Mouse (Mus musculus): ENCODE measurements around the gene Inhbc. TPM values are rescaled to one million over a fixed set of nuclear protein-coding genes. Genes with fewer than 3 reads are reported as not detected.

Inhbc gene
- total and polyA plus RNA-seq, 3 experiments, result not detected

DNA sequence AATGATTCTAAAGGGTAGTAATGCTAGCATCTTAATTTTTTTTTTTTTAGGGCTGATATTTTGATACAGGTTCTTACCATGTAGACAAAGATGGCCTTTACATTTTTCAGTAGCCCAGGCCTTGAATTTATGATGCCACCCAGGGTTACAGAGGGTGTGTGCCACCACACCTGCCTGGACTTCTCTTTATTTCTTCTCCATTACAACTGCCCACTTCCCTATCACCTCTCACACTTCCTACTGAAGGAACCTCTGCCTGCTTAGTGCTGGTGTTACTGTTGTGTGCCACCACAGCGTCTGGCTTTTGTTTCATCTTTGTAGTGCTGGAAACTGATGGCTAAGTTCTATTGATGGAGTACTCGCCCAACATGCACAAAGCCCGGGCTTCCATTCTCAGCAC is 9.5 kb downstream of the Inhbc start:
- no peaks in the 10 kb centered on the region for H3K9me3 ChIP-seq (replicated peaks; ENCODE audit: insufficient read depth, low read length)
- no peak for DNase-seq (ENCODE audit: low read depth, low spot score)
- 0 out of 4 replicates have a peak, but pooled peaks cover 0 to 3% of the 10 kb centered on the region in 2 experiments for H3K4me1 ChIP-seq (ENCODE audit: control insufficient read depth in 1 of 2, insufficient read depth in 2 of 2, low read length in 2 of 2)
- H3K27me3 ChIP-seq (ENCODE audit: control insufficient read depth in 1 of 2, insufficient read depth in 2 of 2, low read length in 2 of 2), result no peaks in the 10 kb centered on the region
- H3K9ac ChIP-seq (ENCODE audit: control insufficient read depth, low read depth, low read length, poor library complexity, severe bottlenecking), result no peak overlapping the region
- H3K79me2 ChIP-seq (ENCODE audit: control insufficient read depth, insufficient read depth, low read length, poor library complexity), result no peaks in the 10 kb centered on the region
- TF ChIP-seq USF2 (IDR thresholded peaks at IDR 0.05; ENCODE audit: borderline replicate concordance in 1 of 2, insufficient read depth in 1 of 2, low read depth in 1 of 2, low read length in 2 of 2) (no peak), EP300 (IDR thresholded peaks at IDR 0.05; ENCODE audit: low read depth in 1 of 2, low read length in 2 of 2) (peak in 1 of 2 experiments; percentile 15; a peak in 1 of 4 replicates)
- no peak overlapping the region for H3K4me3 ChIP-seq (ENCODE audit: control insufficient read depth in 1 of 2, insufficient read depth in 1 of 2, low read depth in 2 of 2, low read length in 2 of 2)
- no peak overlapping the region for H3K27ac ChIP-seq (ENCODE audit: control insufficient read depth, low read depth, low read length)
- no peaks in the 10 kb centered on the region; a peak in 1 of 4 replicates for H3K36me3 ChIP-seq (ENCODE audit: control insufficient read depth in 1 of 2, insufficient read depth in 2 of 2, low read length in 2 of 2)

DNA sequence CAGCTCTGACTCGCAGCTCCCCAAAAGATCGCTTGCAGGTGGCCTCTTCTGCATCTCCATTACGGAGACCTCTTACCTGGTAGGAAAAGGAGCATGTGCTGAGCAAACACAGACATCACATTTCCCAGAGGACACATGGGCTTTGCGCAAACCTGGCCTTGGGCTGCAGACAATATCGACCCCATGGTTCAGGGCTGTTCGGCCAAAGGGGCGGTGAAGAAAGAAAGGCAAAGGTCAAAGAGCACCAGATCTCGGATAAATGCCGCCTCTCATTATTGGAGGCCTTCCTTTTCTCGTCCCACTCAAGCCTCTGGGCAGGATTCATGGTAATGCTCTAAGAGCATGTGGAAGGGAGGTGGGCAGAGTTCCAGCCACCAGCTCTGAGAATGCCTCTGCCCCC is 14.9 kb downstream of the Inhbc start:
- Histone ChIP-seq H3K9ac (ENCODE audit: control insufficient read depth, low read depth, low read length, poor library complexity, severe bottlenecking) (no peak overlapping the region), H3K4me1 (ENCODE audit: control insufficient read depth in 1 of 2, insufficient read depth in 2 of 2, low read length in 2 of 2) (peaks cover 0 to 11% of the 10 kb centered on the region in 2 experiments; a peak in 2 of 4 replicates), H3K27ac (ENCODE audit: control insufficient read depth, low read depth, low read length) (no peak overlapping the region), H3K4me3 (ENCODE audit: control insufficient read depth in 1 of 2, insufficient read depth in 1 of 2, low read depth in 2 of 2, low read length in 2 of 2) (no peak overlapping the region), H3K36me3 (ENCODE audit: control insufficient read depth in 1 of 2, insufficient read depth in 2 of 2, low read length in 2 of 2) (no peaks in the 10 kb centered on the region; a peak in 1 of 4 replicates), H3K9me3 (replicated peaks; ENCODE audit: insufficient read depth, low read length) (no peaks in the 10 kb centered on the region), H3K27me3 (ENCODE audit: control insufficient read depth in 1 of 2, insufficient read depth in 2 of 2, low read length in 2 of 2) (peaks cover 0 to 1% of the 10 kb centered on the region in 2 experiments; a peak in 2 of 4 replicates), H3K79me2 (ENCODE audit: control insufficient read depth, insufficient read depth, low read length, poor library complexity) (no peaks in the 10 kb centered on the region)
- TF ChIP-seq RCOR1 (IDR thresholded peaks at IDR 0.05; ENCODE audit: low read depth, low read length), result no peak
- no peak for TF ChIP-seq EP300 (IDR thresholded peaks at IDR 0.05; ENCODE audit: low read depth in 1 of 2, low read length in 2 of 2)
- no peak for DNase-seq (ENCODE audit: low read depth, low spot score)

DNA sequence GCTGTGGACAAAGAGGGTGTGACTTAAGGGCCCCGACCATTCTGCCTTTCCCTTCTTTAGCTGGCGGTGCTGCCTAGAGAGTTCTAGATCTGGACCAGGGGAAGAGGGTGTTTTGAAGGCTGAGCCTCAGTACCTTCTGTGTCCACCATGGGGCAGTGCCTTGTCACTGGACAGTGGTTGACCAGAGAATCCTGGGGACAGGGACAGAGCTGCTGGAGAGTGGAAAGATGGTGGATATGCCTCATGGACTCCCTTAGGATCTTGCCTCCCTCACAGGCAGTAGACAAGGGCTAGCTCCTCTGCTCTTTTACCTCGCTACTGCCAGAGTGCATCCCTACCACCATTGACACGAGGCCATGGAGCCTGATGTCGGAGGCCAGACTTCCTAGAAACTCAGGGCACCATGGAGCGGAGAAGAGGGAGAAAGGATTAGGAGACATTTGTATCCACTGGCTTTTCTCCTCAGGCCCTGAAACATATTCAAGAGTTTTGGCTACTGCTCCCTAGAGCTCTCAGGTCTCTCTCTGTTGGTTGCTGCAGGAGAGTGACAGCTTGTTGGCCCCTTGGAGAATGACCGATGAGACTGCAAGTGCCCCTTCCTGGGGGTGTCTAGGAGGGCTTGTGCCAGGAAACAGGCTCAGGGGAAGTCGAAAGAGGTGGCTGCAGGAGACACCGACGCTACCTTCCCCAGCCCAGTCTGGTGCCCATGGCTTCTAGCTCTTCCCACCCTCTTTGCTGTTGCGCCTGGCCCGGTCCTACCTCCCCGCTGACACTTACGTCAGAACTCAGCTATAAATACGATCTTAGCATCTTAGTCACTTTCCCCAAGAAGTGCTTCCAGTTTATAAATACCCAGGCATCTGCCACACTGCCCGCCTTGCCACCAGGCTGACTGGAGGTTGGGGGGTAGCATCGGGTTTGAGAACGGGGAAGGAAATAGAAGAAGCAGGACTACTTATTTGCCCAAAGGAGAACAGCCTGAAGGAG is 16.0 kb downstream of the Inhbc start, which contains the start of gene Inhbe:
Gene Inhbe (minus strand): TSS at position 503 of the 987 bp plus-strand sequence.
- no peak within 1 kb of the TSS for H3K27ac ChIP-seq (ENCODE audit: control insufficient read depth, low read depth, low read length)
- H3K36me3 ChIP-seq (ENCODE audit: control insufficient read depth in 1 of 2, insufficient read depth in 2 of 2, low read length in 2 of 2), result no peaks in the 10 kb centered on the region; a peak in 1 of 4 replicates
- no peaks in the 10 kb centered on the region for H3K79me2 ChIP-seq (ENCODE audit: control insufficient read depth, insufficient read depth, low read length, poor library complexity)
- no peaks in the 10 kb centered on the region for H3K9me3 ChIP-seq (replicated peaks; ENCODE audit: insufficient read depth, low read length)
- H3K4me3 ChIP-seq (ENCODE audit: control insufficient read depth in 1 of 2, insufficient read depth in 1 of 2, low read depth in 2 of 2, low read length in 2 of 2), result no peak within 1 kb of the TSS
- peaks cover 0 to 1% of the 10 kb centered on the region in 2 experiments; a peak in 2 of 4 replicates for H3K27me3 ChIP-seq (ENCODE audit: control insufficient read depth in 1 of 2, insufficient read depth in 2 of 2, low read length in 2 of 2)
- no peak within 1 kb of the TSS for H3K9ac ChIP-seq (ENCODE audit: control insufficient read depth, low read depth, low read length, poor library complexity, severe bottlenecking)
- TF ChIP-seq NRF1 (IDR thresholded peaks at IDR 0.05; ENCODE audit: insufficient read depth, low read depth, low read length, poor library complexity, severe bottlenecking) (no peak), BHLHE40 (IDR thresholded peaks at IDR 0.05; ENCODE audit: borderline replicate concordance, low read depth, low read length) (no peak), MYC (IDR thresholded peaks at IDR 0.05; ENCODE audit: low read depth, low read length) (no peak), RCOR1 (IDR thresholded peaks at IDR 0.05; ENCODE audit: low read depth, low read length) (no peak)
- peaks cover 0 to 14% of the 10 kb centered on the region in 2 experiments; a peak in 2 of 4 replicates for H3K4me1 ChIP-seq (ENCODE audit: control insufficient read depth in 1 of 2, insufficient read depth in 2 of 2, low read length in 2 of 2)
- DNase-seq (ENCODE audit: low read depth, low spot score), result no peak
